Mouse (Mus musculus): Measurements from ENCODE around the gene Rab5b.
"Not testable (repeated sequence)": the region's sequence is repeated elsewhere in the genome, so short reads cannot be mapped to it uniquely, and the experiment has no call there.

Rab5b gene

DNA sequence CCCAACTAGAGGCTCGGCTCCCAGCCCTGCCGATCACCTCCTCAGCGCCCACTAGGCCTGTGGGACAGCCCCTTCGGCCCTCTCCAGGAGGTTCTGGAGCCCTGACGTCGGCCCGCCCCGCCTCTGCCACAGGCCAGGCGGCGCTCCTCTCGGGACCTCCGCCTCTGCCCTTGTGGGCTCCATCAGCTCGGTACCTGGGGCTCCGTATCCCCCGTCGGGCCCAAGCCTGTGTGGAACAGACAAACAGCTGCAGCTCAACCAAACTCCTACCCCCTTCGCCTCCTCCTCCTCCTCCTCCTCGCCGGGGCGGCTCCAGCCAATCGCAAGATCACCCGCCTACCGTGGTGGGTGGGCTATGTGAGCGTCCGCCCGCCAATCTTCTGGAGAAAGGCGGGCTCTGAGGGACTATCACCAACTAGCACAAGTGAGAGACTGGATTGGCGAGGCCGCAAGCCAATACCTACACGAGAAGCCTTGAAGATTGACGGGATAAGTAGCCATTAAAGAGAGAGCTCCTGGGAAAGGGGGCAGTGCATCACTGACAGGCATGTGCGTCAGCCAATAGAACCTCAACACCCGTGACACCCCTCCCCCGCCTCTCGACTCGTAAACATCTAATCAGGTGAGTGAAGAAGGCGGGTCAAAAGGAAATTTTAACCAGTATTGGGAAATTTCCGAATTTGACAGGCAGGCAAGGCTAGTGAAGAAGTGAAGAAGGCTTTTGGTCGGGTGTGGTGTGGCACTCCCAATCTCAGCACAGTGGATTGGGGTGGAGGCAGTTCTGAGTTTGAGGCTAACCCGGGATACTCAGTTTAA, at the start of gene Rab5b:
Gene Rab5b (minus strand): TSS at position 273 of the 816 bp plus-strand sequence.
- DNase-seq, result peak; percentile 95

DNA sequence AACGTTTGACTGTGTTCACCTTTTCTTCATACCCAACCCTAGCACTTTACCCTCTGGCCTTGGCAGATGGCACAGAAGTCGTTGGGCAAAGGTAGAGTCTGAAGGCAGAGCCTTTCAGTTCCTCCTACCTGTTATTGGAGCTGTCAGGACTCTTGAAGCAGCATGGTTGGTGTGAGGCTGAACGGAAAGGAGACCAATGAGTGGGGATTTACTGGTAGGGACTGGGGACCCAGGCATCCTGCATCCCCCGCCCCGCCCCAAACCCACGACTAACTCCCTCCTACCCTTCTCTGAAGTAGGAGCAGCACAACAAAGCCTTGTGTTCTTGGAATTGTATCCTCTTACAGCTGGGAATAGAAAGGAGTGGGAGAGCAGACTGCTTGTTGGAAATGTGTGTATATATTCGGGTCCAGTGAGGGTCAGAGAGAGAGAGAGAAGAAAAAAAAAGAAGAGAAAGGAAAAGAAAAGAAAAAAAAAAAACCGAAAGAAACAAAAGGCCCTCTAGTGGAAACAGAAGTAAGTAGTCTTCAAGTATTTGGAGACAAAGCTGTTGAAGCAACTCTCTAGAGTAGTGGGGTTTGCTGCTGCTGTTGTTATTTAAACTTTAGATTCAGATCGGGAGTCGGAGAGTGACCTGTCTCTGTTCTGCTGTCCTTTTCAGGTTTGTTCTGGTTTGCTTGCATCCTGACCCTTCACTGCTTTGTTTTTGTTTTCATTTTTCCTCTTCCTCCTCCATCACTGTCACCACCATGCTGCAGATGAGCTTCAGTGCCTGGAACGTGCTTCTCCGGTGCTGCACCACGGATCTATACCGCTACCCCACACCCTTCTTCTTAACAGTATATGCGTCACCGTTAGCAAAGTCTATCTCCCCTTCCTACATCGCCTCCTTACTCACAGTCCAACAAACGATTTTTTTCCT, 48.9 kb upstream of the Rab5b start, which contains the start of gene Dgka:
Gene Dgka (minus strand): TSS at position 176 of the 922 bp plus-strand sequence.
- no peak for DNase-seq

DNA sequence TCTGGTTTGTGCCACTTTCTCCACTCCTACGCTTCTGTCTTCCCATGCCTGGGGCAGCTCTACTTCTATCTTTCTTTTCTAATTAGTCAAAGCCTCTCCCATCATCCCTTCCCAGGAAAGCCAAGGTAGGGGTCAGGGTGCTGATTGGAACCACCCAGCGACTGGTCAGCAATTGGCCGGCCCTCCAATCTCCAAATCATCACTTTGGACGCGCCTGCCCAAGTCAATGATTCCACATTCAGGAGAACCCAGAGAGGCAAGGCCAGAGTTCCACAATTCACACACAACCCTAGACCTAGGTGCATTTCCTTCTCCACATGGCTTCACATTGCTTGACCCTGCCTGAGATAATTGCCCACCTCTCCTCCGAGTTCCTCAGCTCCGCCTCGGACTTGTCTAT, 48.1 kb upstream of the Rab5b start:
- no peak for DNase-seq

DNA sequence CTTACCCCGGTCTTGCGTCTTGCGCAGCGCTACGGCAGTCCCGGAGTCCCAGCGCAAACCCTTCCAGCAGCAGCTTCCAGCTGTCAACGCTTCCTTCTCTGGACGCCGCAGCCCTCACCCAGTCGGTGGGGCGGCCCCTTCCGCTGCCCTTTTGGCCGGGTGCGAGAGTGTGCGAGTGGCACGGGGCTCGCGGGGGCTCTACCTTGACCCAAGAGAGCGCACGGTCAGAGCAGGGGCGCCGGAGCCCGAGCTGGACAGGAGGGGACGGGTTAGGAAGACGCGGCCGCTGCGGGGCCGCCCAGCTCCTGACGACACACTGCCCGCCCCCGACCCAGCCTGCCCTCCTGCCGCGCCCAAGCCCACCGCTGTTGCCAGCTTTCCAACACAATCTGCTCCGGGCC, 47.7 kb upstream of the Rab5b start:
- peak; percentile 39 for DNase-seq

DNA sequence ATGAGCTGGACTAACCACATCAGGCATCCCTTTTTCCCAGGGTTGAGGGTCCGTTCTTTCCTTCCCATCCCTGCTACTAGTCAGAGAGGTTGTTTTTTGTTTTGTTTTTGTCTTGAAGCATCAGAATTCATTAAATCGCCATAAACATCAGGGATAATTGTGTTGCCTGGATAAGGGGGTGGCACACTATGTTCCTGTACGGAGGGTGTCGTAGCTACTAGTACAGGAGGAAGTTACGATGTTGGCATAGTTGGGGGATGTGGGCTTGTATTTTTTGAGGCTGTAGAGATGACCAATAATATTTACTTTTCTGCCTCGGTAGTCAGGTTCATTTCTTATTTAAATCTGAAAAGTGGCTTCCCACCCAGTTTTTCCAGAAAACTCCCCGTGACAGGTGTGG, 47.2 kb upstream of the Rab5b start:
- no peak for DNase-seq

DNA sequence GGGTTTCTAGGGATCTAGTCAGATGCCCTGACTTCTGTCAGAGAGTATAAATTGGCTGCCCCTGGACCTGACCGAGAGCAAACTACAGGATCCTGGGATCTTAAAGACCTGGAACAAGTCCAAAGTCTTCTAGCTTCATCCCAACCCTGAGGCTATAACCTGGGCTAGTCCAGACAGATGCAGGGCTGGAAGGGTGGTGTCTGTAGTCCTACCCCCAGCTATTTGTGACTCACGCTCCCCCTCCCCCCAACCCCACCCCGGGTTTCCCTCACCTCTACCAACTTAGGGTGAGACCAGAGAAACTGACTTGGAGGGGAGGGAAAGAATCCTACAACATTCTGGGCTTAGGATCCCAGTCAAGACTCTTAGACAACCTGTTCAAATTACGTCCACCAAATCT, 46.6 kb upstream of the Rab5b start:
- no peak for DNase-seq

DNA sequence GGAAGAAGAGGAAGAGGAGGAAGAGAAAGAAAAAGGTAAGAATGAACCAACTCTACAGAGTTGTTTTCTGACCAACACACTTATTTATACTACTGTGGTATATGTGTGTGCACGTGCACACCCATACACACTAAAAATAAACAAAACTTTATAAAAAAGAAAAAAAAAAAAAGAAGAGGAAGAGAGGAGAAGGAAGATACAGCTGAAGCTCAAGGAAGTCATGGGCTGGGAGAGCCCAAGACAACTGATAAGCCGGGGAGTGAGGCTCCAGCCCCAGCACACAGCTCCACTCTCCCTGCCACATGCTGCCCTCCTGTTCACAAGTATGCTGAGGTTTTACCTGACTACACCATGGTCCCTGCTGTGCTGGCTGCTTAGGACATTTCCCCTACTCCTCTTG, 44.2 kb upstream of the Rab5b start:
- no peak for DNase-seq

DNA sequence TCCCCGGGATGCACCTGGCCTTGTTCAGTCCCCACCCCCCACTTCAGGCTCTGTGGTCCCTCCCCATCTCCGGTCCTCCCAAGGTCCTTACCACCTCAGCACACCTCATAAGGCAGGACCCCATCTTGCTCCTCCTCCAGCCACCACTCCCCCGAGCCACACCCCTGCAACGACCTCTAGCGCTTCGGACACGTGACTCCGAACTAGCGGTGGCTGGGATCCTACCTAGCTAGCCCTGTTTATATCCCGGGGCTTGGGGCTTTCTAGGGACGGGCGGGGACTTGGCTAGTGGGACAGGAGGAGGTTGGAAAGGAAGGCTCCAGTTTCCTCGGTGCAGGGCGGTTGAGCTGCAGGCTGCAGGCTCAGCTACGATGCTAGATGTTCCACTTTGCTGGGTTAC, 41.4 kb upstream of the Rab5b start:
- no peak for DNase-seq

DNA sequence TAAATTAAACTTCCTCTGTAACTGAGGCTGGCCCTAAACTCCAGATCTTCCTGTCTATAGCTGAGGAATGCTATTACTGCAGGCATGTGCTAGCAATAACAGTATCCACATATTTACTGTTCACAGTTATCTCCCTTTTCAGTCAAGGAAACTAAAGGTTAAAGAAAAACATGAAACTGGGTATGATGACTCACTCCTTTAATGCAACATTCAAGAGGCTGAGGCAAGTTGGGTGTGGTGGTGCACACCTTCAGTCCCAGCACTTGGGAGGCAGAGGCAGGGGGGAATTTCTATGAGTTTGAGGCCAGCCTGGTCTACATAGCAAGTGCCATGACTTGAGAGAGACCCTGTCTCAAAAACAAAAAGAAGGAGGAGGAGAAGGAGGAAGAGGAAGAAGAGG, 35.9 kb upstream of the Rab5b start:
- no peak for DNase-seq

DNA sequence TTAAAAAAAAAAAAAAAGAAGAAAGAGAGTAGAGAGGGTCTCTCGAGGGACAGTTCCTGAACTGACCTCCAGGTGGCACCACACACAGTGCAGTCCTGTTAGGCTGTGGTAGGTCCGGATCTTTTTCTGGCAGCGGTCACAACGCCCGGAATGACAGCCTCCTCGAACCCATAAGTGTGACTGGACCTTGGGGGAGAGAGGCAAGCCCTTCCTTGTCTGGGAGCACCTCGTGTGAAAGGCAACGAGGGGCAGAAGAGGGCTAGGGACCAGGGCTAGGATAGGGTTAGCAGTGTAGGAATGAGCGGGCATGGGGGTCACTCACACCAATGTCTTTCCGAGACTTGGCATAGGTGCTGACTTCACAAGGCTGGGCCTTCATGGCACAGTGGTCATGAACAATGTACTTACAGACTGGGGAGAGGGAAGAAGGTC, 35.0 kb upstream of the Rab5b start:
- DNase-seq, result peak; percentile 74

DNA sequence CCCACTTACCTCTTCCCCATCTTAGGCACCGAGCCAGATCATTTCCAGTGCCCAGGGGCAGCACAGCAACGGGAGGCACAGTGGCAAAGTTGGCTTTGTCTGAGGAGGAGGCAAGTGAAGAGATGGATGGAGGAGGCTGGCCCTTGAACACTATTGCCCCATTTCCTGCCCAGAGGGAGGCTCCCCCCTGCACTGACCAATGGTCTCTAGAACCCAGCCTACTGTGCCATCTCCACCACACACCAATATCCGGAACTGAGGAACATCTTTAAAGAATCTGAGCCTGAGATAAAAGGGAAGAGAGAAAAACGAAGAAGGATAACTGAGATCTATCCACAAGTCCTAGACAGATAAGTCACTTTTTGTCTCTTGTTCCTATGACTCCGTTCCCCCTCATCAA, 32.0 kb upstream of the Rab5b start:
- DNase-seq, result no peak

DNA sequence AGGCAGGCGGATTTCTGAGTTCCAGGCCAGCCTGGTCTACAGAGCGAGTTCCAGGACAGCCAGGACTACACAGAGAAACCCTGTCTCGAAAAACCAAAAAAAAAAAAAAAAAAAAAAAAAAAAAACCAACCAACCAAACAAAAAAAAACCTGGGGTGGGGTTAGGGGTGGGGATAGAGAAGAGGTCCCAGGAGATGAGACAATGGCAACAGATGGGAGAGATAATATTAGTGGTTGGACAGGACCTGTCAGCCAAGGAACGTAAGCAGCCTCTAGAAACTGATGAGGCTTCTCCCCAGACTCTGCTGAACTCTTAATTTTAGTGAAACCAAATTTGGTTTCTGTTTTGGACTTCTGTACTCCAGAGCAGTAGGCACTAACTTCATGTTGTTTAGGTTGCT, 29.4 kb upstream of the Rab5b start:
- DNase-seq, result not testable (repeated sequence)

DNA sequence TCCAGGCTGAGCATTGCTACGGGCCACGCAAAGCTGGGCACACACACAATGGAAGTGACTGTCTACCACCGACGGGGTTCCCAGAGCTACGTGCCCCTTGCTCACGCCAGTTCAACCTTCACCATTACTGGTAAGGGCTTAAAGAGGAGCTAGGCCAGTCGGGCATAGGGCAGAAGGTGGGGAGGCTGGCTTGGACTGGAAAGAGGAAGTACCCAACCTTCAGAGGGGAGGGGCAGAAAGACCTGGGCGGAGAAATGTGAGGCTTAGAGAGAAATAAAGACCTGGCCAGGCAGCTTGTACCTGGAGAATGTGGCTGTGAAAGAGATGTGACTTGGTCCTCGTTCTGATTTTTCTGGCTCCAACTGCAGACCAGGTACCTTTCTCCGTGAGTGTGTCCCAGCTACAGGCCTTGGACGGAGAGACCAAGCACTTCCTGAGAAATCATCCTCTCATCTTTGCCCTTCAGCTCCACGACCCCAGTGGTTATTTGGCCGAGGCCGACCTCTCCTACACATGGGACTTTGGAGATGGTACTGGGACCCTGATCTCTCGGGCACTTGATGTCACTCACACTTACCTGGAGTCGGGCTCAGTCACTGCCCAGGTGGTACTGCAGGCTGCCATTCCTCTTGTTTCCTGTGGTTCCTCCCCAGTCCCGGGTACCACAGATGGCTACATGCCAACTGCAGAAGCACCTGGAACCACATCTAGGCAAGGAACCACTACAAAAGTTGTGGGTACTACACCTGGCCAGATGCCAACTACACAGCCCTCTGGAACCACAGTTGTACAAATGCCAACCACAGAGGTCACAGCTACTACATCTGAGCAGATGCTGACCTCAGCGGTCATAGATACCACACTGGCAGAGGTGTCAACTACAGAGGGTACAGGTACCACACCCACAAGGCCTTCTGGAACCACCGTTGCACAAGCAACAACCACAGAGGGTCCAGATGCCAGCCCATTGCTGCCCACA, 19.8 kb upstream of the Rab5b start:
- DNase-seq, result no peak

DNA sequence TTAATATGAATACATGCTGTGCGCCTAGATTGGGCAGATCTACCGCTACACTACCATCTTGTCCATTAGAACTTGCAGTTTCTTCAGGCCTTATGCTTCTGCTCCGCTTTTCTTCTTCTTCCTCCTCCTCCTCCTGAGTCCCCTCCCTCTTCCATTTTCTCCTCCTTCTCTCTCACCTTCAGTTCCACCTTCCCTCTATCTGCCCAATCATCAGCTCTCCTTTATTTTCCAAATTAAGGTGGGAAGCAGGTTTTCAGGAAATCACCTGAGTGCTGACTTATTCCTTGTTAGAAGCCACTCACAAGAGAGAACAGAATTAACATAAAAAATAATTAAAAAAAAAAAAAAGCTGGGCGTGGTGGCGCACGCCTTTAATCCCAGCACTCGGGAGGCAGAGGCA, 15.3 kb upstream of the Rab5b start:
- not testable (repeated sequence) for DNase-seq

DNA sequence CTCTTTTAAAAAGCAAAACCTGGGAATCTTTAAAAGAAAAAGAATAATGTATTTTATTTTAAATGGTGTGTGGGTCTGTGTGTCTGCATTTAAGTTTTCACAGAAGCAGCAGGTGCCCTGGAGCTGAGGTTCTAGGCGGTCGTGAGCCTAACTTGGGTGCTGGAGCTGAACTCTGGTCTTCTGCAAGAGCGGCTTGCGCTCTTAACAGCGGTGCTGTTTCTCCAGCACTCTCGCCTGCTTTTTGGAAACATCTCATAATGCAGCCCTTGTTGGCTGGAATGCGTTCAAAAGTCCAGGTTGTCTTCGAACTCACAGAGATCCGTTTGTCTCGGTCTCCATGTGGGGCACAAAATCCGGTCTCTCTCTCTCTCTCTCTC, 9.2 kb upstream of the Rab5b start:
- DNase-seq, result no peak

DNA sequence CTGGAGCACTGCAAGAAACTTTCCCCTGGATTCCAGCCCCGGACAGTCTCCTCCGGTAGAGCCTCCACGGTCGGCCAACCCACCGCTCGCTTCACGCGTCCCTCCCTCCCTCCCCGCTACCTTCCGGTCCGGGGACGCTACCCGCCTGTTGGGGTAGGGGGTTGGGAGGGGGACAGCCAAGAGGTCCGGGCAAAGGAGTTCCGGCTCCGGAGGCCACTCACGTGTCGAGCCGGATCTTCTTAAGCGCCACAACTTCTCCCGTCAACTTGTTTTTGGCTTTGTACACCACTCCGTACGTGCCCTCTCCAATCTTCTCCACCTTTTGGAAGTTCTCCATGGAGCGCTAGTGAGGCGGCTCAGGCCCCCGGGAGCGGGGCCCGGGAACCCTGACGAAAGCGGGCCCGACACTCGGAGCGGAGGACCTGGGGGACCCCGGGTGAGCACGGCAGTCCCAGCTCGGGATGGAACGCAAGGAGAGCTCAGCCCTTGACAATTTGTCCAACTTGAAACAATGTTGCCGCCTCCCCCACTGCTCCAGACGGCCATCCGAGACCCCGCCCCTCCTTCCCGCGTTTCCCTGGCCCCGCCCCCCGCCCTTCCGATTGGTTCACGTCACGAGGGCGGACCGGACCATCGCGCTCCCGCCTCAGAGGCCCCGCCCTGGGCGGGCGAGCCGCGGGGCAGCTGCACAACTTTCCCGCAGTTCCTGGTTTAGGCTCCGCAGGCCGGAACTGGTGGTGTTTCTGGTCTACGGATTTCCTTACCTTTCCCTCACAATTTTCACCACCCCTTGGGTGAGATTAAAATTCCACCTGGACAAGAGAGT, 8.6 kb upstream of the Rab5b start, which contains the start of gene Cdk2:
Gene Cdk2 (minus strand): TSS at position 541 of the 826 bp plus-strand sequence.
- DNase-seq, result peak; percentile 85

DNA sequence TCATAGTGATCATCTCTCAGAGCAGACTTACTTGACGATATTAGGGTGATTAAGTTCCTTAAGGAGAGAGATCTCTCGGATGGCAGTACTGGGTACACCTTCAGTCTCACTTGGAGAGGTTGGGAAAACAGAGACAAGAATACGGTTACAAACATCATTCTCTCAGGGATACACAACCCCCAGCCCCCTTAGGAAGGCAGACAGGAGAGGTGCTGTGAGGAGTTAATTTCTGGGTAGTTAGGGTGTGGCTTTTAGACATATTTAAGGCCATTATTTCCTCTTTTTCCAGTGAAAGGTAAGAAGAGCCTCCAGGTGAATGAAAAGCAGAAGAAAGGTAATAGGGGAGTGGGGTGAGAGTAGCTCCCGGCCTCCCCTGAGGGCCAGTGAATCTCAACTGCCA, 7.8 kb upstream of the Rab5b start, which contains the start of gene Pmel:
Gene Pmel (plus strand): TSS at position 301 of the 400 bp plus-strand sequence.
- DNase-seq, result no peak

DNA sequence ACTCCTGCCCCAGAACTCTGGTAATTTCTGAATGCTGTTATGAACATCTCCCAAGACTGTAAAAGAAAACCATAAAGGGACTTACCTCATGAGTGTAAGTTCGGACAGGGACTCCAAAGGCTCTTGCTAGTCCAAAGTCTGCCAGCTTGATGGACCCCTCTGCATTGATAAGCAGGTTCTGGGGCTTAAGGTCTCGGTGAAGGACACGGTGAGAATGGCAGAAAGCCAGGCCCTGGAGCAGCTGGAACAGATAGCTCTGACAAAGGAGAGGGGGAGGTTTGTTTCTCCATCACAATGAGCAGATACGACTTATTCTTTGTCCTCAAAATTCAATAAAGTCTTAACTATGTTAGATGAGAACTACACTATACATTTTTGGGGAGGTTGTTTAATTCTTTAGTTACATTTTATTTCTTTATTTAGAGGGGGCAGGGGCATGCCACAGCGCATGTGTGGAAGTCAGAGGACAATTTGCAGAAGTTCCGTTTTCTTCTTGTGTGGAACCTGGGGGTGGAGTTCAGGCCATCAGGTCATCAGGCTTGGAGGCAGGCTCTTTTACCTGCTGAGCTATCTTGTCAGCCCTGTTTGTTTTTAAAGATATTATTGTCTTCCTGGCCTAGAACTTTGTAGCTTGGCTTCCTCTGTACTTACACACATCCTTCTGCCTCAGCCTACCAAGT, 6.4 kb upstream of the Rab5b start:
- DNase-seq, result no peak

DNA sequence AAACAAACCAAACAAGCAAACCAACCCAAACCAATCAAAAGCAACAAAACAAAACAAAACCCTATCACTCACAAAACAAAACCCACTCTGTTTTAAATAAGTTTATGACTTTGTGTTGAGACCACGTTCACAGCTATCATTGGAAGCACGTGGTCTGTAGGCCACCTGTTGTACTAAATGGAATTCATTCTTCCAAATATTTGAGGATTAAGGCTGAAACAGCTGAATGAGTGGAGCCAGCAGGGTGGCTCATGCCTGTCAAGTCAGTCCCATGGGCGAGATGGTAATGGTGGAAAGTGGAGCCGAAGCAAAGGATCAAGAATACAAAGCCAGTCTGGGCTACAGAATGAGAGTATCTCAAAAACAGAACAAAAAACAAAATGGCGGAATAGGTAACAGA, 4.6 kb upstream of the Rab5b start:
- DNase-seq, result no peak

DNA sequence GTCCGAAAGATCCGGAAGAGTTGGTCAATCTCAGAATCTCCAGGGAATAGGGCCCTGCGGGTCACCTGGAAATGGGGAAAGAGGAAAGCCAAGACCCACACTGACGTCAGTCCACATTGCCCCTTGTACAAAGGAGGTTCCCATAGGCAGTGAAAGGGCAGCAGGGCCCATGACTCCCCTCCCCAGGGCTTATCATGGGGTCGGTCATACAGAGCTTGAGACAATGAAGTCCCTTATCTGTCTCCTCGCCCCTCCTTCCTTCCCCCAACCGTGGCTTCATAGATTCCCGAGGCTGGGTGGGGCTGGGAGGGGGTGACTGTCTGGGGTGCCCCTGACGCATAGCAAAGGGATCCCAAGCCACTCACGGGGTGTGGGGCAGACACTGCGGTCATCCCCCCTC, 3.5 kb upstream of the Rab5b start:
- DNase-seq, result no peak

DNA sequence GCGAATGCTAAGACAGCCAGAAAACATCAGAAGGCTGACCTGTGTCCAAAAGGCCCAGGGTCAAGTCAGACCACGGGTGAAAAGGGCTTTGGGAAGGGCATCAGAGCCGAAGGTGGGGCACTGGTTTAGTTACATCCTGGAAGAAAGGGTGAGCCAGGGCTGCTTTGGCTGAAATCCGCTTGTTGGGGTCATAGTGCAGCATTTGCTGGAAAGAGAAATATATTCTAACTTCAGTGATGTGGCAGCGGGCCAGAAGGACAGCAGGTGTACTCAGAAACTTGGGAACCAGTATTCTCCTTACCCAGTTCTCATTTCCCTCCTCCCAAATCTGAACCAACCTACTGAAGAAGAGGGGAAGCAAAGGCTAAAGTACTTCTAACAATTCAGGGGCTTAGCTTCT, 2.9 kb upstream of the Rab5b start:
- DNase-seq, result no peak

Data from right cerebral cortex, postnatal 4 days (tissue).